Mouse (Mus musculus) liver, postnatal 0 days (tissue): ENCODE results near the gene Phf23. TPM values are rescaled to one million over a fixed set of nuclear protein-coding genes. Genes with fewer than 3 reads are reported as not detected.

Experiments used
- ATAC-seq: fragments of 200-750 bp; cut with Nextera tagmentation; 2 replicates; pipeline ENCODE4 v1.8.0; 2017; ENCODE audit warnings: mild to moderate bottlenecking, moderate library complexity
- DNase-seq: peaks from one replicate; pipeline ENCODE4 v3.0.0-alpha.2; 2016
- H3K27ac ChIP-seq: fragments of 300-500 bp; sonication (generic); 2 replicates; pipeline ENCODE4 v1.5.1; 2014; ENCODE audit warnings: antibody characterized with exemption, moderate library complexity, mild to moderate bottlenecking, low read depth
- H3K27me3 ChIP-seq: fragments of 300-500 bp; sonication (generic); 2 replicates; pipeline ENCODE4 v1.6.1; 2014; ENCODE audit warnings: low read length, control low read depth, mixed read lengths; ENCODE audit not compliant: insufficient read depth
- H3K36me3 ChIP-seq: fragments of 300-500 bp; sonication (generic); replicated peaks from 2 replicates; pipeline ENCODE4 v1.6.1; 2014; ENCODE audit warnings: mild to moderate bottlenecking, control low read depth, low read length, moderate library complexity, mixed read lengths; ENCODE audit not compliant: insufficient read depth
- H3K4me1 ChIP-seq: fragments of 300-500 bp; sonication (generic); 2 replicates; pipeline ENCODE4 v1.6.1; 2014; ENCODE audit warnings: antibody characterized with exemption, mild to moderate bottlenecking, control low read depth; ENCODE audit not compliant: insufficient read depth
- H3K4me2 ChIP-seq: fragments of 300-500 bp; sonication (generic); 2 replicates; pipeline ENCODE4 v1.6.1; 2014; ENCODE audit warnings: low read depth, mild to moderate bottlenecking, low read length, moderate library complexity, mixed read lengths
- H3K4me3 ChIP-seq: fragments of 300-500 bp; sonication (generic); 2 replicates; pipeline ENCODE4 v1.5.1; 2014; ENCODE audit warnings: low read depth, low read length
- H3K9ac ChIP-seq: fragments of 300-500 bp; sonication (generic); replicated peaks from 2 replicates; pipeline ENCODE4 v1.6.1; 2014; ENCODE audit warnings: mild to moderate bottlenecking, moderate library complexity
- H3K9me3 ChIP-seq: fragments of 300-500 bp; sonication (generic); 2 replicates; pipeline ENCODE4 v1.6.1; 2016; ENCODE audit warnings: mild to moderate bottlenecking, control low read depth, low read length, mixed read lengths
- CTCF ChIP-seq: sonication (generic); IDR thresholded peaks from 2 replicates; pipeline ENCODE4 v1.5.1; 2016; ENCODE audit warnings: antibody characterized with exemption, low read depth
- EP300 ChIP-seq: IDR thresholded peaks from 2 replicates; pipeline ENCODE4 v1.6.1; 2016; ENCODE audit warnings: antibody characterized with exemption, low read depth, mild to moderate bottlenecking
- WGBS: fragments of 180-500 bp; shearing (Covaris S2); extraction: QIAGEN DNeasy Blood & Tissue Kit; methylation state at CpG from one replicate; pipeline ENCODE4 v1.1.7; 2014; ENCODE audit not compliant: insufficient replicate concordance; 5-methylcytosine and 5-hydroxymethylcytosine counted together
- polyA plus RNA-seq: library from polyadenylated mRNA; unstranded; fragments of >200 nt; fragmentation: Nextera tagmentation; extraction: Ambion mirVana; gene quantifications from 2 replicates; pipeline ENCODE4 v1.2.1, GENCODE M21; 2015

The Phf23 gene
- polyA plus RNA-seq, 1 experiment from 2014 or later: 19.5 TPM

DNA sequence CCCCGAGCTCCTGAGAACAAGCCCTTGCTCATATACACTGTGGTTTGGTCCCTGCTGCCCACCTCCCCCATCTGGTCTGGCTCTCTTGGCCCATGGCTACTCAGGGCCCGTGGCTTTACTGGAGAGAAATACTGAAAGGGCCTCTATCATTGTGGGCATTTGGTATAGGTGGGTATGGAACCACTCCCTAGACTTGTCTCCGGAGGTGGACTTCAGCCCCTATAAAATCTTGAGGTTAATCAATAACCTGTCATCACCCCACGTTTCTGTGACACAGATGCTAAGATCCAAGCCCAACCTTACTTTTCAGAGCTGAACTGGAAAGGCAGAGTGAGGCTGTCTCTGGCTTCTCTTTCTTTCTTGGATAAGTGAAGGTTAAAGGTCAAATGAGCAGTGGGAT lies 26.8 kb upstream of the Phf23 start:
- no peak overlapping the region for H3K4me2 ChIP-seq
- no peak for TF ChIP-seq CTCF
- TF ChIP-seq EP300: no peak
- 70% methylated on average over 4 of the region's 4 CpGs for WGBS
- no peak overlapping the region for H3K27ac ChIP-seq
- H3K4me1 ChIP-seq: peaks cover 16% of the 10 kb centered on the region
- ATAC-seq (no peak), DNase-seq (no peak)
- H3K9ac ChIP-seq: no peak overlapping the region
- H3K9me3 ChIP-seq: no peaks in the 10 kb centered on the region
- H3K4me3 ChIP-seq: no peak overlapping the region
- peaks cover 38% of the 10 kb centered on the region for H3K27me3 ChIP-seq
- H3K36me3 ChIP-seq: peaks cover 29% of the 10 kb centered on the region

DNA sequence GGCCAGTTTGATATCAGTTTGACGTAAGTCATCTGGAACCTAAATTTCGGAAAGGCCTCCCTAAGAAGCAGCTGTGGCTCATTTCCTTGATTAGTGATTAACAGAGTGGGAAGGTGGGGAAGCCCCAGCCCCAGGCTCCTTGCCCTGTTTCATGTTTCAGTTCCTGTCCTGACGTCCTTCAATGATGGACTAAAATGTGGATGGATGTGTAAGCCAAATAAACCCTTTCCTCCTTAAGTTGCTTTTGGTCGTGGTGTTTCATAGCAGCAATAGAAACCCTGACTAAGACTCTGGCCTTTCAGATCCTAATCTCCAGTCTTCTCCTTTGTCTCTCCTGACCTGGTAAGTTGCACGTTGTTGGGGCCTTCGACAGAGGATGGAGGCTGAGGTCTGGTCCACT lies 25.4 kb upstream of the Phf23 start:
- ATAC-seq (no peak), DNase-seq (no peak)
- H3K27me3 ChIP-seq: peaks cover 24% of the 10 kb centered on the region
- no peak overlapping the region for H3K4me2 ChIP-seq
- WGBS: 82% methylated on average over 6 of the region's 6 CpGs
- TF ChIP-seq CTCF (no peak), EP300 (no peak)
- peaks cover 40% of the 10 kb centered on the region for H3K36me3 ChIP-seq
- peaks cover 15% of the 10 kb centered on the region for H3K4me1 ChIP-seq
- H3K4me3 ChIP-seq: no peak overlapping the region
- H3K9me3 ChIP-seq: no peaks in the 10 kb centered on the region
- no peak overlapping the region for H3K9ac ChIP-seq
- H3K27ac ChIP-seq: no peak overlapping the region

DNA sequence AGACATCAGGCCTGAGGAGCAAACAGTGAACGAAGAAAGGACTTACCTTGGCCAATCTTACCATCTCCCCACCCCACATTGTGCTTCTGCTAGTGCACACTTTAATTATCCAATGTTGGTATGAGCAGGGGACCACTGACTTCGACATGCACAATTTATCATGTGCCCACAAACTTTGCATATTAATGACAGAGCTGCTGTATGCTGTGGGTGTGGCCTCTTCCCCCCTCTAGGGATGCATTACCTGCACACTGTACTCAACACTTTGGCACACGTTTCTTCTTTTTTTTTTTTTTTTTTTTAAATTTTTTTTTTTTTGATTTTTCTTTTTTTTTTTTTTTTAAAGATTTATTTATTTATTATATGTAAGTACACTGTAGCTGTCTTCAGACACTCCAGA lies 24.8 kb upstream of the Phf23 start:
- peaks cover 44% of the 10 kb centered on the region for H3K36me3 ChIP-seq

DNA sequence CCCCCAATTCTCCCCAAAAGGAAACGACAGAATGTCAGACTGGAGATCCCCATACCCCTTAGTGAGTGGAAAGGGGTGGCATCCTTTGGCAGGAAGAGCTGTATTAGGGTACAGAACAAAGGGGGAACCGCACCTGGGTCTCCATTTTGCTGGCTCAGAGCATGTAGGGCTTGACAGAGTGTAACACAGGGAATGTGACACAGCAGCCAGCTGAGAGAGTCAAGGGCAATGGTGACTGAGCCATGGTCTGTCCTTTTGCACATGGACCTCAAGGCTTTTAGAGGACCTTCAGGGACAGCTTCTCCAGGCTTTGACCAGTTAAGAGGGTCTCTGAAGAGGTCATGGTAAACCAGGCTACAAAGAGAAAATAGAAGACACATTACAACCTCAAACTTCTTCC lies 20.7 kb upstream of the Phf23 start:
- Histone ChIP-seq H3K9ac (no peak overlapping the region), H3K36me3 (peaks cover 44% of the 10 kb centered on the region), H3K9me3 (no peaks in the 10 kb centered on the region), H3K4me3 (no peak overlapping the region), H3K4me1 (peaks cover 3% of the 10 kb centered on the region; the same call in 1 of the 2 replicates), H3K27me3 (no peaks in the 10 kb centered on the region), H3K27ac (no peak overlapping the region), H3K4me2 (no peak overlapping the region)
- WGBS: 91% methylated on average over 2 of the region's 2 CpGs
- no peak for TF ChIP-seq EP300
- TF ChIP-seq CTCF: no peak
- ATAC-seq (no peak), DNase-seq (no peak)

More for the DNA sequence above, 24.8 kb upstream of the Phf23 start:
- no peak overlapping the region for H3K4me2 ChIP-seq
- no peak overlapping the region for H3K27ac ChIP-seq
- peaks cover 12% of the 10 kb centered on the region for H3K4me1 ChIP-seq
- 73% methylated on average over 3 of the region's 3 CpGs for WGBS
- DNase-seq (no peak), ATAC-seq (no peak)
- peaks cover 18% of the 10 kb centered on the region for H3K27me3 ChIP-seq
- TF ChIP-seq CTCF (no peak), EP300 (no peak)
- no peak overlapping the region for H3K4me3 ChIP-seq
- H3K9ac ChIP-seq: no peak overlapping the region
- H3K9me3 ChIP-seq: no peaks in the 10 kb centered on the region

DNA sequence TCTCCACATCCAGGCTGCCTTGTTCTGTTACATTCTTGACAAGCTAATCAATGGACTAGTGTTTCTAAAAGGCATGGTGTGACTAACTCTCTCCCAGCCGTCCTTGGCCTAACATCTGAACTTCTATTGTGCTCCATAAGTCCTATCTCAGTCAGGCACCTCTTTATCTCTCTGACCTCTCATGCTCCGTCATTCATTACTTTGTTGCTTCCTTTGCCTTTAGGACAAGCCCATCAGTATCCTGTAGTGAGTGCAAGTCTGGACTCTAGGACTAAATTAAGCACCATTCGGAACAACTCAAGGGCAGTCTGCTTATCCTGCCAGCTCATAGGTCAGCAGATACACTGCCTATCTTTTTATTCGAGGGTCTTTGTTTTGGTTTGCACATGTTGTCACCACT lies 19.3 kb upstream of the Phf23 start:
- no peak for DNase-seq
- H3K4me1 ChIP-seq: peaks cover 3% of the 10 kb centered on the region; the same call in 1 of the 2 replicates
- peaks cover 36% of the 10 kb centered on the region for H3K36me3 ChIP-seq
- H3K9me3 ChIP-seq: no peaks in the 10 kb centered on the region
- H3K4me3 ChIP-seq: no peak overlapping the region
- 72% methylated on average over 4 of the region's 4 CpGs for WGBS
- H3K9ac ChIP-seq: no peak overlapping the region
- no peak overlapping the region for H3K4me2 ChIP-seq
- H3K27me3 ChIP-seq: no peaks in the 10 kb centered on the region
- H3K27ac ChIP-seq: no peak overlapping the region
- TF ChIP-seq CTCF (no peak), EP300 (no peak)
- ATAC-seq: no peak

DNA sequence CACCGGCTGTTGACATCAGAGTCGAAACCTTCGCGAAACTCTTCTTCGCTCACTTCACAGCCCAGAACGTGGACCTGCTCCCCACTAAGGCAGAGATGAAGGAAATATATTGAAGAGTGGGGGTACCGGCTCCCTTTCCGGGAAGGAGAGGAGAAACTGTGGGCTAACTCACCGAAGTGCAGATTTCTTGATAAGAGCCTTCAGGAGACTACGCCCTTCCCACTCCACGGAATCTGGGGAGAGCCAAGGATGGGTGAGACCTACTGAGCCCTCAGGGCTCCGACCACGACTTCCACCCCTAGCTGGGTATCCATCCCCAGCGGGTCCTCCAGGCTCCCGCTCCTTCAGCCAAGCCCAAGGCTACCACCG lies 15.8 kb upstream of the Phf23 start:
- ATAC-seq (peak; percentile 3), DNase-seq (no peak)
- Histone ChIP-seq H3K27me3 (no peaks in the 10 kb centered on the region), H3K4me1 (peaks cover 20% of the 10 kb centered on the region), H3K9ac (peak overlapping the region; percentile 92), H3K4me2 (peak overlapping the region; percentile 82), H3K27ac (peak overlapping the region; percentile 97), H3K36me3 (peaks cover 25% of the 10 kb centered on the region), H3K4me3 (peak overlapping the region; percentile 98), H3K9me3 (no peaks in the 10 kb centered on the region)
- no peak for TF ChIP-seq EP300
- no peak for TF ChIP-seq CTCF
- WGBS: 2% methylated on average over 16 of the region's 16 CpGs
